ENCODE assay signal across 8 mouse cellular contexts in genomic region chr19:15868865-15869698, GRCm38 (mm10).
DNase-seq lines count a peak whose midpoint lies in the region; ATAC-seq and TF ChIP-seq lines count a peak whose summit lies in the region.

No protein-coding gene starts in this region.

- no peak overlapping the region for H3K4me2 ChIP-seq in forebrain, embryonic 15.5 days (replicated peaks)
- no peak overlapping the region for H3K4me2 ChIP-seq in neural tube, embryonic 11.5 days (ENCODE audit: low read depth)

- no peaks in the 10 kb centered on the region for H3K36me3 ChIP-seq in forebrain, embryonic 15.5 days
- H3K36me3 ChIP-seq in neural tube, embryonic 11.5 days (ENCODE audit: control insufficient read depth, insufficient read depth, low read length), result no peaks in the 10 kb centered on the region

- intact Hi-C loops in left cerebral cortex, adult 2 months (cut with DNase I), result loop anchor here (2.0 kb wide), 1 partner anchor 1888 kb away; no protein-coding TSS in a partner anchor

- peak; percentile 4 for DNase-seq in kidney, adult 9 months
- no peak for DNase-seq in kidney, postnatal 25 days
- DNase-seq in ZHBTc4 (ENCODE audit: low read depth, low spot score), result peak; percentile 5
- DNase-seq in left cerebral cortex, adult 2 months (ENCODE audit: extremely low spot score in 1 of 2, low spot score in 2 of 2), result peak; percentile 15 to 29
- peak; percentile 44 for DNase-seq in neural tube, embryonic 11.5 days (ENCODE audit: low spot score)
- no peak for DNase-seq in ovary, postnatal 14 days (ENCODE audit: low spot score)

- peak; percentile 80 for ATAC-seq in forebrain, embryonic 15.5 days (replicated peaks)
- ATAC-seq in neural tube, embryonic 11.5 days (ENCODE audit: insufficient read depth, low FRiP score, low TSS enrichment), result peak; percentile 48; the same call in 1 of the 2 replicates
- ATAC-seq in inflammation-experienced regulatory T-cells, adult 6 months, result no peak

- TF ChIP-seq CTCF in left cerebral cortex, adult 2 months (IDR thresholded peaks at IDR 0.05), result peak; percentile 63

- WGBS in forebrain, embryonic 15.5 days, result 12% methylated on average over 7 of the region's 7 CpGs
- WGBS in neural tube, embryonic 11.5 days, result 26% methylated on average over 7 of the region's 7 CpGs

- peak overlapping the region; percentile 25; the same call in 1 of the 2 replicates for H3K27ac ChIP-seq in forebrain, embryonic 15.5 days (replicated peaks)
- no peak overlapping the region for H3K27ac ChIP-seq in left cerebral cortex, adult 2 months
- no peak overlapping the region for H3K27ac ChIP-seq in neural tube, embryonic 11.5 days (ENCODE audit: low read depth, low read length)

- peaks cover 6% of the 10 kb centered on the region for H3K4me1 ChIP-seq in forebrain, embryonic 15.5 days
- peaks cover 3% of the 10 kb centered on the region; the same call in 1 of the 2 replicates for H3K4me1 ChIP-seq in neural tube, embryonic 11.5 days (ENCODE audit: control insufficient read depth, insufficient read depth, low read length)

- no peak overlapping the region for H3K4me3 ChIP-seq in forebrain, embryonic 15.5 days
- H3K4me3 ChIP-seq in left cerebral cortex, adult 2 months, result no peak overlapping the region
- no peak overlapping the region for H3K4me3 ChIP-seq in neural tube, embryonic 11.5 days (ENCODE audit: low read depth, low read length)

- no peaks in the 10 kb centered on the region for H3K27me3 ChIP-seq in forebrain, embryonic 15.5 days
- no peaks in the 10 kb centered on the region for H3K27me3 ChIP-seq in neural tube, embryonic 11.5 days (ENCODE audit: control insufficient read depth, insufficient read depth, low read length)

- no peaks in the 10 kb centered on the region for H3K9me3 ChIP-seq in forebrain, embryonic 15.5 days
- H3K9me3 ChIP-seq in neural tube, embryonic 11.5 days (ENCODE audit: control insufficient read depth, low read length), result no peaks in the 10 kb centered on the region

- H3K9ac ChIP-seq in forebrain, embryonic 15.5 days (replicated peaks), result no peak overlapping the region
- H3K9ac ChIP-seq in neural tube, embryonic 11.5 days (ENCODE audit: low read length), result no peak overlapping the region

Comparison
In these comparisons a context has a peak if more than half of its experiments do, and no peak if none do; other contexts are left out.
1. DNase-seq: peak in kidney, adult 9 months (single experiment), ZHBTc4 (single experiment), left cerebral cortex, adult 2 months (2 of 2) and neural tube, embryonic 11.5 days (single experiment); none in kidney, postnatal 25 days (0 of 2) and ovary, postnatal 14 days (single experiment).